Mouse (Mus musculus) testis, adult 2 months (tissue): ENCODE measurements at regions not wholly inside any gene's neighbourhood (a gene's known extent, or its start where the extent isn't known, plus 50 kb on each side); places are given as distances from the start of the nearest gene placed in this dataset.

Source experiments
- CTCF ChIP-seq: fragments of 200-500 bp; IDR thresholded peaks from 2 replicates; pipeline ENCODE4 v1.5.1; 2012; ENCODE audit warnings: low read depth, mild to moderate bottlenecking, inconsistent platforms, low read length, moderate library complexity; ENCODE audit not compliant: control insufficient read depth, insufficient read depth, insufficient replicate concordance
- POLR2A ChIP-seq: fragments of 200-500 bp; IDR thresholded peaks from 2 replicates; pipeline ENCODE4 v1.6.1; 2012; ENCODE audit warnings: low read depth, mild to moderate bottlenecking, inconsistent platforms, low read length, moderate library complexity; ENCODE audit not compliant: control insufficient read depth

- TF ChIP-seq CTCF (no peak), POLR2A (no peak)
Observed at GRCm38 (mm10) chr5:106055221-106055620, 178.9 kb downstream of the Zfp326 start.
